In the genomic region with DNA sequence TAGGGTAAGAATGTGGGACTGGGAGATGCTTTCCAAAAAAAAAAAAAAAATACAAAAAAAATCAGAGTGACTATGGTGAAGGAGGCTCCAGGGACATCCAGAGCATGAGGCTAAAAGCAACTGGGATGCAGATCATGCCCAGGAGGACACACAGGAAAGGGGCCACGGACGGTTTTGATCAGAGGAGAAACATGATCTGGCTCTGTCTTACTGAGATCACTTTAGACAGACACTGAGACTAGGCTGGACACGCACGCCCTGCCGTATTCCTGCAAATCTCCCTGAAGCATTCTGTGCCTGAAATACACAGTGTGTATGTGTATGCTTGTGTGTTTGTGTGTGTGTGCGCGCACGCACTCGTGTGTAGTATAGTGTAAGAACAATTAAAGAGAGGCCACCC, we compare ENCODE assay signal across 23 mouse cellular contexts.
A peak's percentile ranks its signal among the peaks of the same experiment; 100 is the strongest.
DNase-seq lines count a peak whose midpoint lies in the region; ATAC-seq and TF ChIP-seq lines count a peak whose summit lies in the region.
"Had no signal": no experiment of that assay in that cellular context is flagged by ENCODE, and none has a peak within 500 bp of the region (broad histone marks: within the 10 kb centered on the region; RNA-seq: fewer than 3 reads in every experiment).

No protein-coding gene starts in this region.

- no peaks in the 10 kb centered on the region for H3K27me3 ChIP-seq in embryonic facial prominence, embryonic 11.5 days (ENCODE audit: control insufficient read depth, insufficient read depth, low read length)
- H3K27me3 ChIP-seq: forebrain, embryonic 15.5 days; heart, embryonic 12.5 days; heart, embryonic 15.5 days; hindbrain, embryonic 13.5 days had no signal

- WGBS in embryonic facial prominence, embryonic 11.5 days: 45% methylated on average over 9 of the region's 9 CpGs

- H3K4me1 ChIP-seq in embryonic facial prominence, embryonic 11.5 days (ENCODE audit: control insufficient read depth, insufficient read depth, low read length): no peaks in the 10 kb centered on the region
- H3K4me1 ChIP-seq: forebrain, embryonic 15.5 days; hindbrain, embryonic 13.5 days had no signal

- H3K4me2 ChIP-seq in embryonic facial prominence, embryonic 11.5 days (ENCODE audit: low read depth, low read length): no peak overlapping the region
- H3K4me2 ChIP-seq: forebrain, embryonic 15.5 days; heart, embryonic 12.5 days; heart, embryonic 15.5 days; hindbrain, embryonic 13.5 days had no signal

- intact Hi-C loops in left cerebral cortex, postnatal 25 days (cut with DNase I): no loop called here

- H3K9ac ChIP-seq in embryonic facial prominence, embryonic 11.5 days (replicated peaks; ENCODE audit: low read length): no peak overlapping the region
- H3K9ac ChIP-seq: forebrain, embryonic 15.5 days; heart, embryonic 12.5 days; heart, embryonic 15.5 days; hindbrain, embryonic 13.5 days had no signal

- peak overlapping the region; percentile 46; the same call in 1 of the 2 replicates for H3K27ac ChIP-seq in layer of hippocampus, adult 2 months
- no peak overlapping the region for H3K27ac ChIP-seq in embryonic facial prominence, embryonic 11.5 days (replicated peaks; ENCODE audit: low read depth, low read length)
- H3K27ac ChIP-seq: forebrain, embryonic 15.5 days; heart, embryonic 15.5 days; hindbrain, embryonic 10.5 days; hindbrain, embryonic 13.5 days had no signal

- TF ChIP-seq CTCF in layer of hippocampus, adult 2 months (conservative IDR thresholded peaks at IDR 0.05): no peak

- H3K9me3 ChIP-seq in embryonic facial prominence, embryonic 11.5 days (replicated peaks; ENCODE audit: control insufficient read depth, low read length): no peaks in the 10 kb centered on the region; the same call in 1 of the 2 replicates
- H3K9me3 ChIP-seq: forebrain, embryonic 15.5 days; heart, embryonic 12.5 days; heart, embryonic 15.5 days; hindbrain, embryonic 10.5 days; hindbrain, embryonic 13.5 days had no signal

- DNase-seq in layer of hippocampus, adult 2 months (ENCODE audit: low spot score in 2 of 2): no peak
- no peak for DNase-seq in layer of hippocampus, adult 9-10 months (ENCODE audit: low spot score)
- DNase-seq in embryo, embryonic 10.5 days (ENCODE audit: low spot score): peak; percentile 51
- peak; percentile 57 for DNase-seq in embryonic facial prominence, embryonic 11.5 days (ENCODE audit: low spot score)
- no peak for DNase-seq in left cerebral cortex, postnatal 25 days (ENCODE audit: low spot score in 2 of 2)
- DNase-seq: adrenal gland, adult 8-10 months; adrenal gland, postnatal 25 days; cerebellum, adult 11-12 months; cerebellum, adult 8-10 months; cerebellum, postnatal 10 days; cerebellum, postnatal 36 days; gastrocnemius, postnatal 25 days; heart, postnatal 10 days had no signal

- H3K4me3 ChIP-seq in layer of hippocampus, adult 2 months: no peak overlapping the region
- no peak overlapping the region for H3K4me3 ChIP-seq in embryonic facial prominence, embryonic 11.5 days (ENCODE audit: low read depth, low read length)
- H3K4me3 ChIP-seq: forebrain, embryonic 15.5 days; heart, embryonic 12.5 days; heart, embryonic 15.5 days; hindbrain, embryonic 10.5 days; hindbrain, embryonic 13.5 days had no signal

- no peaks in the 10 kb centered on the region for H3K36me3 ChIP-seq in embryonic facial prominence, embryonic 11.5 days (replicated peaks; ENCODE audit: control insufficient read depth, insufficient read depth, low read depth, low read length)
- H3K36me3 ChIP-seq: forebrain, embryonic 15.5 days; heart, embryonic 12.5 days; heart, embryonic 15.5 days; hindbrain, embryonic 10.5 days; hindbrain, embryonic 13.5 days had no signal

- ATAC-seq in common myeloid progenitor, adult 5-6 weeks (replicated peaks; ENCODE audit: low read depth, poor library complexity, severe bottlenecking): peak; percentile 3; the same call in 1 of the 2 replicates
- 0 out of 2 replicates have a peak, but pooled peaks have one; percentile 44 for ATAC-seq in embryonic facial prominence, embryonic 11.5 days (replicated peaks; ENCODE audit: insufficient number of reproducible peaks, low FRiP score, low TSS enrichment, low read depth)
- ATAC-seq: activated CD4-positive, CD25-positive, alpha-beta regulatory T cell, adult 4 months; forebrain, embryonic 15.5 days; hindbrain, embryonic 16.5 days; inflammation-experienced regulatory T-cells, adult 6 months; intestine, embryonic 16.5 days had no signal

Comparison
In these comparisons a context has a peak if more than half of its experiments do, and no peak if none do; other contexts are left out.
1. DNase-seq: peak in embryo, embryonic 10.5 days (single experiment) and embryonic facial prominence, embryonic 11.5 days (single experiment); none in layer of hippocampus, adult 2 months (0 of 2), layer of hippocampus, adult 9-10 months (single experiment) and left cerebral cortex, postnatal 25 days (0 of 2).